Mouse (Mus musculus) MEL (cell line): ENCODE data around the gene Rab20.

Experiments
- CTCF ChIP-seq, 3 experiments: IDR thresholded peaks in 2 of 3; conservative IDR thresholded peaks in 1 of 3; 2 replicates each; pipeline ENCODE4 v1.5.1; 2011 to 2012; ENCODE audit warnings: low read length in 3 of 3, low read depth in 2 of 3, mild to moderate bottlenecking in 2 of 3, improper control_type of control experiment in 1 of 3, inconsistent platforms in 1 of 3, mixed read lengths in 1 of 3, moderate library complexity in 1 of 3; ENCODE audit not compliant: control insufficient read depth in 1 of 3, insufficient read depth in 1 of 3, poor library complexity in 1 of 3, severe bottlenecking in 1 of 3
- GATA1 ChIP-seq: IDR thresholded peaks from 2 replicates; pipeline ENCODE4 v1.6.1; 2011; ENCODE audit warnings: low read depth, low read length, improper control_type of control experiment
- HCFC1 ChIP-seq: IDR thresholded peaks from 2 replicates; pipeline ENCODE4 v1.6.1; 2012; ENCODE audit warnings: low read depth, mild to moderate bottlenecking, inconsistent platforms, low read length, improper control_type of control experiment, moderate library complexity
- MAX ChIP-seq: IDR thresholded peaks from 2 replicates; pipeline ENCODE4 v1.6.1; 2011; ENCODE audit warnings: low read length, improper control_type of control experiment
- UBTF ChIP-seq: IDR thresholded peaks from 2 replicates; pipeline ENCODE4 v1.6.1; 2012; ENCODE audit warnings: low read depth, mild to moderate bottlenecking, inconsistent platforms, low read length, improper control_type of control experiment, moderate library complexity, borderline replicate concordance; ENCODE audit not compliant: insufficient read depth

DNA sequence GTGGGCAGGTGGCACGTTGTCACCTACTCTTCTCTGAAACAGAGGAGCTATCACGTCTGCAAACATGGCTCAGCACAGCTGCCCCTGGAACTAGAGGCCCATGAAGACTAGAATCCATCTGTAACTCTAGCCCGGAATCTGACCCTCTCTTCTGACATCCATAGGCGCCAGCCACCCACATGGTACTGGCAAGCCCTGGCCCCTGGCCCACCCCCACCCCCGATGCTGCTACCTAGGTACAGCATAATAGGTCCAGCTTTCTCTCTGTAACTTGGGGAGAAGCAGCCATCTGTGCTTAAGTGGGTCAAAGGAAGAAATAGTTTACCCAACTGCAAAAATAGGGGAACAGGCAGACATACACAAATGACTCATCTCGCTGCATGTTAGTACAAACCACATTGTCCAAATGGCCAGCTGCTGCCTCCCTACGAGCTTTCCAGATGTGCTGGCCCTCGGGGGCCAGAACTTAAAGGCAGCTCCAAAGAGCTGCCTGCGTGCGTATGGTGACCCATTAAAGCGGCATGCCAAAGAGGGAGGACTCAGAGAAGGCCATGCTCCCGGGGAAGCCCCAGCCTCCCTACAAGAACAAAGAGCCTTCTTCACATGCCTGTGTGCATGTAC, 66.9 kb downstream of the Rab20 start:
- no peak for TF ChIP-seq HCFC1
- TF ChIP-seq MAX: no peak
- TF ChIP-seq CTCF (IDR thresholded peaks at IDR 0.05 in 2 of 3, conservative IDR thresholded peaks at IDR 0.05 in 1 of 3; ENCODE audit: control insufficient read depth in 1 of 3, insufficient read depth in 1 of 3, low read depth in 2 of 3, low read length in 3 of 3, poor library complexity in 1 of 3, severe bottlenecking in 1 of 3): no peak
- no peak for TF ChIP-seq UBTF
- TF ChIP-seq GATA1: no peak
